Mouse (Mus musculus) neutrophil, adult 65 days (primary cell): Measurements from ENCODE around the gene 1110002E22Rik. TPM values are rescaled to one million over a fixed set of nuclear protein-coding genes. Genes with fewer than 3 reads are reported as not detected.

Experiments
- total RNA-seq: library from RNA; stranded (reverse); gene quantifications from 2 replicates; pipeline ENCODE4 v1.2.4, GENCODE M21; 2023

1110002E22Rik gene
- not detected in 2 replicates for total RNA-seq

GRCm38 (mm10) chr3:138064732-138065645, at the start of gene 1110002E22Rik:
Gene 1110002E22Rik, plus strand, starts transcription at chr3:138065052.

GRCm38 (mm10) chr3:138067288-138067687, 2.4 kb downstream of the 1110002E22Rik start, which contains the start of gene Gm5105:
Gene Gm5105, minus strand, starts transcription at chr3:138067388.

Other genes with a start within 250 kb of the 1110002E22Rik start
- 414 and 484 TPM in 2 replicates for gene H2afz, start 200.6 kb upstream of the 1110002E22Rik start, total RNA-seq
- 17.1 and 20.2 TPM in 2 replicates for gene Dnajb14, start 197.4 kb upstream of the 1110002E22Rik start, total RNA-seq
- 83.7 and 102 TPM in 2 replicates for gene Lamtor3, start 146.5 kb upstream of the 1110002E22Rik start, total RNA-seq
- gene Dapp1, start 83.5 kb upstream of the 1110002E22Rik start, total RNA-seq: 55.8 and 73.6 TPM in 2 replicates
- not detected in 2 replicates for gene Gm5105, start 2.3 kb downstream of the 1110002E22Rik start, total RNA-seq
- 2.3 and 2.4 TPM in 2 replicates for gene Trmt10a, start 78.4 kb downstream of the 1110002E22Rik start, total RNA-seq
- gene Mttp, start 79.9 kb downstream of the 1110002E22Rik start, total RNA-seq: 0.47 and 0.79 TPM in 2 replicates
- not detected in 2 replicates for gene 4930579F01Rik, start 128.8 kb downstream of the 1110002E22Rik start, total RNA-seq
- not detected in 2 replicates for gene Adh7, start 152.7 kb downstream of the 1110002E22Rik start, total RNA-seq
- not detected in 2 replicates for gene Adh1, start 195.9 kb downstream of the 1110002E22Rik start, total RNA-seq
- not detected in 2 replicates for gene Adh6a, start 248.2 kb downstream of the 1110002E22Rik start, total RNA-seq